25 mouse cellular contexts compared by ENCODE assay signal in the genomic region with DNA sequence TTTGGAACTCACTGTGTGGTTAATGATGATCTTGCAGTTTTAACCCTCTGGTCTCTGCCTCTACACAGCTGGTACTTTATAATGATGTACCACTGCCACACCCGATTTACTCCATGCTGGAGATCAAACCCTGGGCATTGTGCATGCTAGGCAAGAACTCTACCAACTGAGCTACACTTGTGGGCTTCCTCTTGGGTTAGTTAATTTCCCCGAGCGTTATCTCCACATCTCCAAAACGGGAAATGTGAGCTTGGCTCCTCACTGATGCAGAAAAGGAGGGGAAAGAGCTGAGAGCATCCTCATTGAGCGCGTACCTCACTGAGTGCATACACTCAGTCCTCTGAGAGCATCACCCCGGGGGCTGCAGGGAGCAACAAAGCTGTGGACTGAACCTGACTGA. TPM values are rescaled to one million over a fixed set of nuclear protein-coding genes. Genes with fewer than 3 reads are reported as not detected.
A peak's percentile ranks its signal among the peaks of the same experiment; 100 is the strongest.
DNase-seq lines count a peak whose midpoint lies in the region; ATAC-seq and TF ChIP-seq lines count a peak whose summit lies in the region.
"Had no signal": no experiment of that assay in that cellular context is flagged by ENCODE, and none has a peak within 500 bp of the region (broad histone marks: within the 10 kb centered on the region; RNA-seq: fewer than 3 reads in every experiment).

No protein-coding gene starts in this region.

- no peak for TF ChIP-seq CTCF in CH12.LX (conservative IDR thresholded peaks at IDR 0.05 in 1 of 2, IDR thresholded peaks at IDR 0.05 in 1 of 2; ENCODE audit: low read depth in 2 of 2, low read length in 2 of 2)

- H3K4me1 ChIP-seq in CH12.LX (ENCODE audit: control insufficient read depth in 1 of 2, insufficient read depth in 2 of 2): peaks cover 10 to 47% of the 10 kb centered on the region in 2 experiments; a peak in 3 of 4 replicates
- H3K4me1 ChIP-seq: embryonic facial prominence, embryonic 12.5 days; forebrain, embryonic 12.5 days; forebrain, embryonic 15.5 days; heart, embryonic 10.5 days; hindbrain, embryonic 12.5 days; hindbrain, embryonic 15.5 days had no signal

- DNase-seq in 416B (ENCODE audit: low read depth) (peak; percentile 51), CH12.LX (ENCODE audit: extremely low read depth) (no peak), MEL-GATA-1-ER (ENCODE audit: extremely low read depth, low read depth) (peak; percentile 33)
- DNase-seq in kidney, postnatal 4 days: no peak
- no peak for DNase-seq in adrenal gland, adult 2 months
- no peak for DNase-seq in adrenal gland, postnatal 36 days
- no peak for DNase-seq in urinary bladder, postnatal 14 days (ENCODE audit: low spot score)
- DNase-seq: adrenal gland, postnatal 14 days; cerebellum, adult 11-12 months; cerebellum, adult 8-10 months; cerebellum, postnatal 10 days; cerebellum, postnatal 36 days; gastrocnemius, adult 2 months; gastrocnemius, postnatal 14 days; heart, adult 2 months had no signal

- no peaks in the 10 kb centered on the region for H3K27me3 ChIP-seq in CH12.LX (replicated peaks)
- H3K27me3 ChIP-seq: embryonic facial prominence, embryonic 12.5 days; embryonic facial prominence, embryonic 15.5 days; forebrain, embryonic 12.5 days; forebrain, embryonic 15.5 days; hindbrain, embryonic 15.5 days had no signal

- no peak overlapping the region for H3K4me2 ChIP-seq in CH12.LX (ENCODE audit: insufficient read depth, low read depth, poor library complexity, severe bottlenecking)
- H3K4me2 ChIP-seq: embryonic facial prominence, embryonic 12.5 days; embryonic facial prominence, embryonic 15.5 days; forebrain, embryonic 12.5 days; forebrain, embryonic 15.5 days; hindbrain, embryonic 12.5 days; hindbrain, embryonic 15.5 days had no signal

- in situ Hi-C loops in CH12.LX (cut with MboI; ENCODE audit: low pct_ligation_motif_present, low pct_unique_long_range_greater_than_20kb, low sequenced_read_pairs): loop anchor here (5.0 kb wide), 1 partner anchor 216 kb away; a partner anchor contains a TSS

- H3K36me3 ChIP-seq in CH12.LX (replicated peaks in 1 of 2; ENCODE audit: control insufficient read depth in 1 of 2, insufficient read depth in 1 of 2, low read length in 1 of 2): no peaks in the 10 kb centered on the region
- H3K36me3 ChIP-seq: embryonic facial prominence, embryonic 12.5 days; embryonic facial prominence, embryonic 15.5 days; forebrain, embryonic 12.5 days; forebrain, embryonic 15.5 days; heart, embryonic 10.5 days; hindbrain, embryonic 12.5 days; hindbrain, embryonic 15.5 days had no signal

- dilution Hi-C loops in CH12.LX (cut with MboI; ENCODE audit: extremely low pct_ligation_motif_present, extremely low pct_unique_long_range_greater_than_20kb, low sequenced_read_pairs): no loop called here

- no peak for TF ChIP-seq RAD21 in CH12.LX (IDR thresholded peaks at IDR 0.05; ENCODE audit: low read depth, low read length)

- H3K9ac ChIP-seq in CH12.LX (ENCODE audit: insufficient read depth, low read depth): no peak overlapping the region
- H3K9ac ChIP-seq: embryonic facial prominence, embryonic 12.5 days; embryonic facial prominence, embryonic 15.5 days; forebrain, embryonic 12.5 days; forebrain, embryonic 15.5 days; hindbrain, embryonic 12.5 days; hindbrain, embryonic 15.5 days had no signal

- peaks cover 2% of the 10 kb centered on the region for H3K9me3 ChIP-seq in CH12.LX (replicated peaks; ENCODE audit: low read length)
- H3K9me3 ChIP-seq: embryonic facial prominence, embryonic 12.5 days; embryonic facial prominence, embryonic 15.5 days; forebrain, embryonic 12.5 days; forebrain, embryonic 15.5 days; heart, embryonic 10.5 days; hindbrain, embryonic 12.5 days; hindbrain, embryonic 15.5 days had no signal

- no peak overlapping the region for H3K4me3 ChIP-seq in CH12.LX (replicated peaks in 1 of 3; ENCODE audit: low read depth in 2 of 3, low read length in 2 of 3, poor library complexity in 1 of 3)
- H3K4me3 ChIP-seq: embryonic facial prominence, embryonic 12.5 days; embryonic facial prominence, embryonic 15.5 days; forebrain, embryonic 12.5 days; forebrain, embryonic 15.5 days; gastrocnemius, adult 2 months; heart, adult 2 months; heart, embryonic 10.5 days; hindbrain, embryonic 12.5 days; hindbrain, embryonic 15.5 days had no signal

- ATAC-seq in megakaryocyte, adult 5-6 weeks (ENCODE audit: poor library complexity, severe bottlenecking): peak; percentile 55
- ATAC-seq: forebrain, embryonic 15.5 days; intestine, postnatal 0 days; Patski had no signal

- TF ChIP-seq EP300 in CH12.LX (IDR thresholded peaks at IDR 0.05; ENCODE audit: low read length): no peak

- no peaks in the 10 kb centered on the region for H3K79me2 ChIP-seq in CH12.LX (replicated peaks; ENCODE audit: control insufficient read depth, extremely low read depth, insufficient read depth, poor library complexity, severe bottlenecking)

- H3K27ac ChIP-seq in CH12.LX (ENCODE audit: insufficient read depth, low read depth): no peak overlapping the region
- H3K27ac ChIP-seq: embryonic facial prominence, embryonic 12.5 days; embryonic facial prominence, embryonic 15.5 days; forebrain, embryonic 12.5 days; forebrain, embryonic 15.5 days; gastrocnemius, adult 2 months; heart, adult 2 months; heart, embryonic 10.5 days; hindbrain, embryonic 12.5 days; hindbrain, embryonic 15.5 days had no signal

- no peak for TF ChIP-seq POLR2A in CH12.LX (IDR thresholded peaks at IDR 0.05; ENCODE audit: low read depth, low read length)

TF ChIP-seq in CH12.LX, 34 proteins besides CTCF, POLR2A, EP300 and RAD21:
- TF ChIP-seq MAFK (IDR thresholded peaks at IDR 0.05; ENCODE audit: insufficient replicate concordance, low read length) (0 out of 2 replicates have a peak, but pooled peaks have one; percentile 31), USF1 (IDR thresholded peaks at IDR 0.05; ENCODE audit: low read depth, low read length) (no peak), MYC (IDR thresholded peaks at IDR 0.05; ENCODE audit: low read depth, low read length) (no peak), UBTF (IDR thresholded peaks at IDR 0.05; ENCODE audit: low read depth, low read length) (no peak), MXI1 (IDR thresholded peaks at IDR 0.05; ENCODE audit: low read depth, low read length) (no peak)

RNA-seq across cellular contexts. Expression of a gene that starts 9.6 kb away (rescaled TPM):
- 1.3 and 2.6 TPM in 2 replicates for total RNA-seq in CH12.LX (2012; rRNA removed)
- total RNA-seq in CH12.LX (2014; rRNA removed): 1.2 and 1.5 TPM in 2 replicates
- 1.3 TPM in 2 replicates for polyA plus RNA-seq in CH12.LX (2012; ENCODE audit: insufficient read length, low read depth)
- total RNA-seq in megakaryocyte, adult 5-6 weeks (2015): 2.9 and 4.0 TPM in 2 replicates
- total RNA-seq in megakaryocyte, adult 5-6 weeks (2017): 5.3 and 6.2 TPM in 2 replicates
- total RNA-seq in adrenal gland, adult 2 months (2021): 1 to 10 TPM; 4.8 to 5.4 TPM
- 1.0 and 1.2 TPM in 2 replicates for polyA plus RNA-seq in adrenal gland, adult 2 months (2012; rRNA removed)
- total RNA-seq in adrenal gland, postnatal 36 days (2021): 1 to 10 TPM; 5.2 to 5.8 TPM

RNA-seq across cellular contexts. Expression of a gene that starts 13.9 kb away (rescaled TPM):
- total RNA-seq in CH12.LX (2012; rRNA removed) (34.9 and 49.4 TPM in 2 replicates), CH12.LX (2014; rRNA removed) (25.4 and 25.5 TPM in 2 replicates)
- 90.0 and 103 TPM in 2 replicates for polyA plus RNA-seq in CH12.LX (2012; ENCODE audit: insufficient read length, low read depth)
- 29.7 and 33.8 TPM in 2 replicates for total RNA-seq in megakaryocyte, adult 5-6 weeks (2015)
- total RNA-seq in megakaryocyte, adult 5-6 weeks (2017): 82.6 and 84.1 TPM in 2 replicates
- under 1 TPM; 0.66 to 0.97 TPM for total RNA-seq in adrenal gland, adult 2 months (2021)
- polyA plus RNA-seq in adrenal gland, adult 2 months (2012; rRNA removed): 0.11 and 0.19 TPM in 2 replicates
- total RNA-seq in adrenal gland, postnatal 36 days (2021): 1 to 10 TPM; 2.9 to 3.5 TPM

Comparison
In these comparisons a context has a peak if more than half of its experiments do, and no peak if none do; other contexts are left out.
1. DNase-seq: peak in 416B (single experiment) and MEL-GATA-1-ER (single experiment); none in CH12.LX (single experiment), kidney, postnatal 4 days (0 of 2), adrenal gland, adult 2 months (single experiment), adrenal gland, postnatal 36 days (0 of 2) and urinary bladder, postnatal 14 days (single experiment).
2. RNA of a gene that starts 13.9 kb away (total RNA-seq): 29.7 to 84.1 TPM in megakaryocyte, adult 5-6 weeks and 25.4 to 49.4 TPM in CH12.LX; 2.9 to 3.5 TPM in adrenal gland, postnatal 36 days and 0.66 to 0.97 TPM in adrenal gland, adult 2 months; every median in the first group is over 4 times any median in the second.